Mouse (Mus musculus) E14TG2a.4 (cell line): ENCODE results near the gene Pecam1.

Experiments
- H3K27me3 ChIP-seq: 2 replicates; pipeline ENCODE4 v1.6.1; 2014; ENCODE audit warnings: low read length, control low read depth; ENCODE audit not compliant: insufficient read depth
- H3K36me3 ChIP-seq: 2 replicates; pipeline ENCODE4 v1.6.1; 2014; ENCODE audit warnings: low read length, control low read depth; ENCODE audit not compliant: insufficient read depth
- H3K4me1 ChIP-seq: replicated peaks from 2 replicates; pipeline ENCODE4 v1.6.1; 2014; ENCODE audit warnings: low read depth, low read length, control low read depth
- H3K4me3 ChIP-seq: replicated peaks from 2 replicates; pipeline ENCODE4 v1.5.1; 2014; ENCODE audit warnings: mild to moderate bottlenecking, low read length
- H3K9me3 ChIP-seq: 2 replicates; pipeline ENCODE4 v1.6.1; 2014; ENCODE audit warnings: low read length, control low read depth
- CTCF ChIP-seq: conservative IDR thresholded peaks from 2 replicates; pipeline ENCODE4 v1.5.1; 2014; ENCODE audit warnings: low read length
- NANOG ChIP-seq: IDR thresholded peaks from 2 replicates; pipeline ENCODE4 v1.6.1; 2014; ENCODE audit warnings: borderline replicate concordance, low read length, mixed read lengths
- POU5F1 ChIP-seq: IDR thresholded peaks from 2 replicates; pipeline ENCODE4 v1.6.1; 2014; ENCODE audit warnings: low read length, borderline replicate concordance

Pecam1 gene

GRCm38 (mm10) chr11:106709227-106709985, 41.0 kb downstream of the Pecam1 start:
- peaks cover 95% of the 10 kb centered on the region for H3K4me1 ChIP-seq
- H3K36me3 ChIP-seq: peaks cover 68% of the 10 kb centered on the region
- H3K4me3 ChIP-seq: peak overlapping the region; percentile 57
- TF ChIP-seq POU5F1: no peak
- no peak for TF ChIP-seq CTCF
- no peak for TF ChIP-seq NANOG
- H3K27me3 ChIP-seq: no peaks in the 10 kb centered on the region
- no peaks in the 10 kb centered on the region for H3K9me3 ChIP-seq

GRCm38 (mm10) chr11:106707866-106708265, 42.6 kb downstream of the Pecam1 start:
- Histone ChIP-seq H3K4me1 (peaks cover 95% of the 10 kb centered on the region), H3K4me3 (no peak overlapping the region), H3K9me3 (no peaks in the 10 kb centered on the region), H3K27me3 (no peaks in the 10 kb centered on the region), H3K36me3 (peaks cover 63% of the 10 kb centered on the region)
- TF ChIP-seq POU5F1: no peak
- TF ChIP-seq CTCF: no peak
- TF ChIP-seq NANOG: no peak

- Histone ChIP-seq H3K27me3 (no peaks in the 10 kb centered on the region), H3K9me3 (no peaks in the 10 kb centered on the region), H3K4me3 (no peak overlapping the region), H3K36me3 (peaks cover 60% of the 10 kb centered on the region), H3K4me1 (peaks cover 90% of the 10 kb centered on the region)
- TF ChIP-seq NANOG: no peak
- no peak for TF ChIP-seq POU5F1
- no peak for TF ChIP-seq CTCF
Observed at GRCm38 (mm10) chr11:106707085-106707484, 43.3 kb downstream of the Pecam1 start.

GRCm38 (mm10) chr11:106706212-106706611, 44.2 kb downstream of the Pecam1 start:
- TF ChIP-seq POU5F1: no peak
- no peak for TF ChIP-seq CTCF
- no peak for TF ChIP-seq NANOG
- H3K4me3 ChIP-seq: no peak overlapping the region; the same call in 1 of the 2 replicates
- no peaks in the 10 kb centered on the region for H3K9me3 ChIP-seq
- peaks cover 90% of the 10 kb centered on the region for H3K4me1 ChIP-seq
- no peaks in the 10 kb centered on the region for H3K27me3 ChIP-seq
- peaks cover 55% of the 10 kb centered on the region for H3K36me3 ChIP-seq

GRCm38 (mm10) chr11:106704399-106705111, 45.9 kb downstream of the Pecam1 start:
- TF ChIP-seq CTCF (no peak), POU5F1 (no peak), NANOG (no peak)
- Histone ChIP-seq H3K27me3 (no peaks in the 10 kb centered on the region), H3K4me1 (peaks cover 86% of the 10 kb centered on the region)

GRCm38 (mm10) chr11:106703931-106704330, 46.5 kb downstream of the Pecam1 start:
- Histone ChIP-seq H3K27me3 (no peaks in the 10 kb centered on the region), H3K9me3 (no peaks in the 10 kb centered on the region), H3K4me1 (peaks cover 86% of the 10 kb centered on the region), H3K36me3 (peaks cover 53% of the 10 kb centered on the region), H3K4me3 (no peak overlapping the region)
- TF ChIP-seq CTCF (no peak), POU5F1 (no peak), NANOG (no peak)

More at GRCm38 (mm10) chr11:106704399-106705111, 45.9 kb downstream of the Pecam1 start:
- Histone ChIP-seq H3K4me3 (0 out of 2 replicates have a peak overlapping the region, but pooled peaks have one; percentile 14), H3K36me3 (peaks cover 47% of the 10 kb centered on the region), H3K9me3 (no peaks in the 10 kb centered on the region)

- peaks cover 77% of the 10 kb centered on the region for H3K4me1 ChIP-seq
- H3K27me3 ChIP-seq: no peaks in the 10 kb centered on the region
- H3K36me3 ChIP-seq: peaks cover 56% of the 10 kb centered on the region
- no peak overlapping the region for H3K4me3 ChIP-seq
- H3K9me3 ChIP-seq: no peaks in the 10 kb centered on the region
- TF ChIP-seq NANOG: no peak
- no peak for TF ChIP-seq POU5F1
- no peak for TF ChIP-seq CTCF
Observed at GRCm38 (mm10) chr11:106702584-106702983, 47.8 kb downstream of the Pecam1 start.

- Histone ChIP-seq H3K27me3 (no peaks in the 10 kb centered on the region), H3K4me1 (peaks cover 77% of the 10 kb centered on the region), H3K4me3 (no peak overlapping the region; the same call in 1 of the 2 replicates), H3K36me3 (peaks cover 58% of the 10 kb centered on the region), H3K9me3 (no peaks in the 10 kb centered on the region)
- TF ChIP-seq CTCF (no peak), POU5F1 (no peak), NANOG (no peak)
Observed at GRCm38 (mm10) chr11:106701589-106701988, 48.8 kb downstream of the Pecam1 start.
